Mouse (Mus musculus): ENCODE measurements around the gene Zfp366.

- TF ChIP-seq POLR2A (IDR thresholded peaks at IDR 0.05; ENCODE audit: borderline replicate concordance, control insufficient read depth, low read depth, low read length) (no peak), CTCF (IDR thresholded peaks at IDR 0.05; ENCODE audit: control insufficient read depth, insufficient read depth, low read length) (no peak)
Observed at GRCm38 (mm10) chr13:99146355-99146871, 38.2 kb upstream of the Zfp366 start.

All from bone marrow, adult 2 months (tissue).